Mouse (Mus musculus): ENCODE measurements at regions not wholly inside any gene's neighbourhood (a gene's known extent, or its start where the extent isn't known, plus 50 kb on each side); places are given as distances from the start of the nearest gene placed in this dataset.

DNA sequence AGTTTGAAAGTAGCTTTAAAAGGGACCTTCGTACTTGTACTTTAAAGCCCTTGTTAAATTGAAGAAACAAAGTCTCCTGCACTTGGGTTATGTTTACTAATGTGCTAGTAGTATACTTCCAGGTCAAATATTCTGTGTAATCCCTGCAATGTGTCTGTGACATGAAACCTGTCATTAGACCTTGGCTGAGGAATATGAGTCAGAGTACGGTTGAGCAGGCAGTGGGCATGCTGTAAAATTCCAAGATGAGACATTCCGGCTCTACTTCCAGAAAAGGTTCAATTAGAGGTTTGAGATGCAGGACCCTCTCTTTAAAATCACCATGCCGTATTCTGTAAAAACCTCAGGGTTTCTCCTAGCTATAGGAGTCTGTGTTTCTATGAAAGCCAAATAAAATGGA lies 64.6 kb upstream of the Adamts5 start:
- H3K27ac ChIP-seq, result no peak overlapping the region
- H3K4me3 ChIP-seq (replicated peaks), result no peak overlapping the region
- no peak overlapping the region for H3K4me2 ChIP-seq
- 69% methylated on average over 4 of the region's 4 CpGs for WGBS
- H3K4me1 ChIP-seq, result peaks cover 5% of the 10 kb centered on the region; the same call in 1 of the 2 replicates
- H3K9ac ChIP-seq, result no peak overlapping the region
- H3K27me3 ChIP-seq (replicated peaks), result no peaks in the 10 kb centered on the region
- ATAC-seq (ENCODE audit: insufficient read depth, low FRiP score, low read depth), result no peak
- H3K36me3 ChIP-seq, result no peaks in the 10 kb centered on the region
- H3K9me3 ChIP-seq, result no peaks in the 10 kb centered on the region

DNA sequence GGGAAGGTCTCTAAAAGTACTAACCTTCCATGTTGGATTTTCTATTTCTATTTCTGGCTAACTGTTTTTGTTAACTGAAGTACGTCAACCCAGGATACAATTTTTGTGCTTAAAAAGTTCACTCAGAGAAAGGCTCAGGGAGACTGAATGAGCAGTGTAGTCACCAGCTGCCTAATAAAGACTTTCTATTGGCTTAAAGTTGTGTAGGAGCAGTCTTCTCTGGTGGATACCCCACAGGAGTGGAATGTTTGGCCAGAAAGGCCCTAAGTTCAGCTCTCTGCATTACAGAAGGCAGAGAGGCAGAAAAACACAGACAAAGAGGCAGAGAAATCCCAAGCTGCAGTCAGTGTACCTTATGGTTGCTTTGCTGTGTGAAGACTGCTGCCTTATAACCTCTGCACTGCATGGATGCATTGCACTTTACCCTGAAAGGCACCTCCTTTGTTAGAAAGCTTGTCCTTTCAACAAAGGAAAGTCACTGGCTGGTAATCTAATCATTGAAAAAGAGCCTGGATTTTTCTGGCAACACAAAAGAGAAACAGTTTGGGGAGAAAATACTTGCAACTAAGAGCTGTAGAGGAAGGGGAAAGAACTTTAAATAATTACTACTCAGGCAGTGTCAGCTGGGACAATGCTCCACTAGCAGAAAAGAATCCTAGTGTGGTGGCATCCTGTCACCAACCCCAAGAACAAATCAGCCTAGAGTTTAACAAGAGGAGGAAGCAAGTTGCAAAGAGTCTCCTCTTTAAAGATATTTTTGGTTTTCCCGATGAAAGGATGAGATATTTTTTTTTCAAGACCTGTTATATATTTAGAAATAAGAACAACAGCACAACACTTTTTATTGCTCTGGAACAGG lies 63.0 kb upstream of the Adamts5 start:
- 0 out of 2 replicates have a peak overlapping the region, but pooled peaks have one; percentile 4 for H3K27ac ChIP-seq
- no peak overlapping the region for H3K4me2 ChIP-seq
- peaks cover 5% of the 10 kb centered on the region; the same call in 1 of the 2 replicates for H3K4me1 ChIP-seq
- H3K4me3 ChIP-seq (replicated peaks), result no peak overlapping the region
- H3K9ac ChIP-seq, result no peak overlapping the region
- 72% methylated on average over 2 of the region's 2 CpGs for WGBS
- ATAC-seq (ENCODE audit: insufficient read depth, low FRiP score, low read depth), result no peak
- no peaks in the 10 kb centered on the region for H3K36me3 ChIP-seq
- no peaks in the 10 kb centered on the region for H3K9me3 ChIP-seq
- H3K27me3 ChIP-seq (replicated peaks), result no peaks in the 10 kb centered on the region

DNA sequence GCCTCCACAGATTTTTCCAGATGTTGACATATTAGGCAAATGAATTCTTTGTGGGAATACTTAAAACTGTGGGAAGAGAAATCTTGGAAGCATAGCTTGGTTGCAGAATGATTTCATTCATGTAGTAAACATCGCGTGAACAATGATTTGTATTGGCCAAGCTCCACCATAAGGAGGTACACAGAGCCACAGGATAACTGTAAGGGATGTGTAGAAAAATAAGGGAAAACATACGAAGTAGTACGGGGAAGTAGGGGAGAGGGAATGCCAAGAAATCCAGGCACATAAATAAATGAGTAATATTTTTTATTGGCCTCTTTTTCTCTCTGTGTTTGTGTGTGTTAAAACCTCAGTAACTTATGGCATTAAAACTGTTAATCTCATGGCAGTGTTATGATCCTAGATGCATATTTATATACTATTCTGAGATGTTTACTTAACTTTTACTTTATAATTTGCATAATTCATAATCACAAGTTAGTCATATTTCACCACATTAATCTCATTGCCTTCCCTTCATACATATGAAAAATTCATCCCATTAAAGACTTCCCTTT lies 54.5 kb upstream of the Adamts5 start:
- no peaks in the 10 kb centered on the region for H3K36me3 ChIP-seq
- H3K9me3 ChIP-seq, result no peaks in the 10 kb centered on the region
- no peak overlapping the region for H3K9ac ChIP-seq
- H3K4me1 ChIP-seq, result no peaks in the 10 kb centered on the region
- no peak overlapping the region for H3K4me3 ChIP-seq (replicated peaks)
- WGBS, result 75% methylated on average over 4 of the region's 4 CpGs
- H3K4me2 ChIP-seq, result no peak overlapping the region
- H3K27me3 ChIP-seq (replicated peaks), result no peaks in the 10 kb centered on the region
- ATAC-seq (ENCODE audit: insufficient read depth, low FRiP score, low read depth), result no peak
- no peak overlapping the region for H3K27ac ChIP-seq

DNA sequence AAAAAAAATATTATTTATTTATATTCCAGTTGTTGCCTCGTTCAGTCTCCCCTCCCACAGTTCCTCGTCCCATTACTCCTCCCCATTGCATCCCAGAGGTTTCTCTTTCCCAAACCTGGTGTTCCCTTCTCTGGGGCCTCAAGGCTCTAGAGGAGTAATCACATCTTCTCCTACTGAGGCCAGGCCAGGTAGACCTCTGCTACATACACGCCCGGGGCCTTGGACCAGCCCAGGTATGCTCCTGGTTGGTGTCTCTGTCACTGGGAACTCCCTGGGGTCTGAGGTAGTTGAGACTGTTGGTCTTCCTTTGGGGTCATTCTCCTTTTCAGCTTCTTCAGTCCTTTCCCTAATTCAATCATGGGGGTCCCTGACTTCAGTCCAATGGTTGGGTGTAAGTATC lies 50.0 kb upstream of the Adamts5 start:
- WGBS, result 79% methylated on average over 4 of the region's 4 CpGs
- Histone ChIP-seq H3K27ac (no peak overlapping the region), H3K9me3 (no peaks in the 10 kb centered on the region), H3K9ac (no peak overlapping the region), H3K4me2 (no peak overlapping the region), H3K4me3 (replicated peaks) (no peak overlapping the region), H3K27me3 (replicated peaks) (no peaks in the 10 kb centered on the region), H3K36me3 (no peaks in the 10 kb centered on the region), H3K4me1 (no peaks in the 10 kb centered on the region)
- ATAC-seq (ENCODE audit: insufficient read depth, low FRiP score, low read depth), result no peak

Measured in stomach, embryonic 15.5 days (tissue).